Mouse (Mus musculus) embryo, embryonic 11.5 days (tissue): ENCODE data around the gene Parp1.
A peak's percentile ranks its signal among the peaks of the same experiment; 100 is the strongest.

Source experiments
- DNase-seq: peaks from one replicate; pipeline ENCODE4 v3.0.0-alpha.2; 2012; ENCODE audit warnings: low read depth, low spot score

The Parp1 gene

DNA sequence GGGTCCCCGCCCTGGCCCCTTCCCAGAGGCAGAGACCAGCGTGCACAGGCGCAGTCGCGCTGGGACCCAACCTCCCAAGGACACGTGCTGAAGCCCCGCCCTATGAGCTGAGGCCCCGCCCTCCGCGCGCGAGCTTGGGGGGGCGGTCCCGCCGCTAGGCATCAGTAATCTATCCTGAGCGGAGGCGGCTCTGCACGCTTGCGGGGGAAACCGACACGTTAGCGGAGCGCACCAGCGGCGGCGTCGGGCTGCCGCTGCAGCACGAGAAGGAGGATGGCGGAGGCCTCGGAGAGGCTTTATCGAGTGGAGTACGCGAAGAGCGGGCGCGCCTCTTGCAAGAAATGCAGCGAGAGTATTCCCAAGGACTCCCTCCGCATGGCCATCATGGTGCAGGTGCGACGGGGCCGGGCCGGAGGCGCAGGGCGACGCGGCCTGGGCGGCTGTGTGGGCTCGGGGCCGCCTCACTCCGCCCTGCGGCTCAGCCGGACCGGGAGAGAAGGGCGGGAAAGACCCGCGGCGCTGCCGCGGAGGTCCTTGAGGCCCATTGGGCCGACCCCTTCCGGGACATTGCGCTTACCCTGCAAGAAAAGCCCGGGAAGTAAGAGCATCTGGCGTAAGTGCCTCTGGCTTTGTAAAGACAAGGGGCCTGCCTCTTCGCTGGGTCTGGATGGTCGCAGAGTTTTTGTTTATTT lies at the start of gene Parp1:
Gene Parp1 (plus strand): TSS at position 164 of the 692 bp plus-strand sequence.
- DNase-seq = peak; percentile 93

DNA sequence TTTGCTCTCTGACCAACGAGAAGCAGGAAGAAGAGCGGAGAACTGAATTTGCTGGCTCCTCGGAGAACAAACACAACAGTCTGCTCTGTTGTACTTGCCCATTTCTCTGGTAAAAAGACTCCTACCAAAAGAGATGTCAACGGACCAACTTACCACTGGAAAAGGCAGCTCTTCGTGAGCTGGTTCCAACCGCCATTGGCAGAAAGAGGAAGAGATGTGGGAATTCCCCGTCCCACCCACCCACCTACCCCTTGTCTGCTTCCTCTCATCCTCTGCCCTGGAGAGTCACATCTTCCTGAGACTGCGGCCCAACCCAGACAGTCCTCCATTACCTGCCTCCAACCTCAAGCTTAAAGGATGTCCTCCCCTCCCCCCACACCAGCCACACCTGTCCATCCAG lies 49.2 kb upstream of the Parp1 start:
- no peak for DNase-seq

DNA sequence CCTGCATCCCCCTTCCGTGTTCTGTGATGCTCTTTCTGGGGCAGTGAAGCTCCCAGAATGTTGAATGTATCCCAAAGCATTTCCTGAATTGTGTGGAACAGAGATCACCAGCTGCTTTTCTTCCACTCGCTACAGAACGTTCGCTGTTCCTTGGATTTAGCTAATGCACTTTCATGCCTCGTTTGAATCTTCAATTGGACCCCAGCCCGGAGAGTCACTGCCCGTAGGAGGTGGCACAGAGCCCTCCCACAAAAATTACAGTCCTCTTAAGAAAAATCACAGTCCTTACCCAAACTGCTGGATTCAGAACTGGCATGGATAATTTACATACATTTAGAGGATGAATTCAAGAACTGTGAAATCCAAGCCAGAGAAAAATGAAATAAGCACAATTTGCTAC lies 48.5 kb upstream of the Parp1 start:
- no peak for DNase-seq

DNA sequence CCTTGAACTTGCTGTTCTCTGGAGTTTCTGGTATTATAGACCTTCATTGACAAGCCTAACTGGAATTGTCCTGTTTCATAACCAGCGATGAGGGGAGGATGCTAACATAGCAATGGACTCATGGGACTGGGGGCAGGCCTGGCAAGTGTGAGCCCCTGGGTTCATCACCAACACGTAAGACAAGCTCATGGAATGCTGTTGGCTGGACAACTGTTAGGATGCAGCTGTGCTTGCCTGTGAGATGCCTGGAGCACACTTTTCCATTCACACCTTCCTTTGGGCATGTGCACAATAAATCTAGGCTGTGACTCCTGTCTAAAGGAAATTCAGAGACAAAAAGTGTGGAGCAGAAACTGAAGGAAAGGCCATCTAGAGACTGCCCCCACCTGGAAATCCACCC lies 45.4 kb upstream of the Parp1 start:
- DNase-seq = no peak

DNA sequence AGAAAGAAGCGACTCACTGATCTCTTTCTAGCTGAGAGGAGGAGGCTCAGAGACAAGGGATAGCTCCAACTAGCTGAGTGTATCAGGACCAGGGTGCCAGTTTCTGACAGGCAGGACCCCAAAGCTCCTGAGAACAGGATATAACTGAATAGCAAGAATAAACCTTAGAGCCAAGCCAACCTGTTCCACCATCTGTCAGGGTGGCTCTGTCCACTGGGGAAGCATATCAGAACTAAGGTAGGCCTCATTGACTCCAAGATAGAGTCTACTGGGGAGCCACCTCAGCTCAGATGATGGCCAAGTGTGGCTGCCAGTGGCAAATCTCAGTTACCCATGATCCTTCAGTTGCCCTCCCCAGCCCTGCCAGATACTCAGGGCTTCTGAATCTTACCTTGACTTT lies 43.4 kb upstream of the Parp1 start:
- no peak for DNase-seq

DNA sequence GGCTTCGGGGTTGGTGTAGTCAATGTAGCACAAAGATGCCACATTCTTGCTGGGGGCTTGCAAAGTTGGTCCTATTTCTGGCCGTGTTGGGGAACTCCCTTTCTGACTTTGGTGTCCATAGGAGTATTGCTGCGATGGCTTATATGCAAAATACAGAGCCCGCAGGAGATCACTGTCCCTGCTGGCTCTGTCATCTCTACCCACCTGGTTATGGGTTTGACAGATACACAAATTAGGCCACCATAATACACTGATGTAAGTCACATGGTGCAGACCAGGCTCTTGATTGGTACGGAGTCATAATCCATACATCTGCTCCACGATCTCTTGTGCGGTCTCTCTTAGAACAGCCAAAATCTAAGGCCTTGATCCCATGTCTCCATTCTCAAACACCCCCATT lies 38.9 kb upstream of the Parp1 start:
- no peak for DNase-seq

DNA sequence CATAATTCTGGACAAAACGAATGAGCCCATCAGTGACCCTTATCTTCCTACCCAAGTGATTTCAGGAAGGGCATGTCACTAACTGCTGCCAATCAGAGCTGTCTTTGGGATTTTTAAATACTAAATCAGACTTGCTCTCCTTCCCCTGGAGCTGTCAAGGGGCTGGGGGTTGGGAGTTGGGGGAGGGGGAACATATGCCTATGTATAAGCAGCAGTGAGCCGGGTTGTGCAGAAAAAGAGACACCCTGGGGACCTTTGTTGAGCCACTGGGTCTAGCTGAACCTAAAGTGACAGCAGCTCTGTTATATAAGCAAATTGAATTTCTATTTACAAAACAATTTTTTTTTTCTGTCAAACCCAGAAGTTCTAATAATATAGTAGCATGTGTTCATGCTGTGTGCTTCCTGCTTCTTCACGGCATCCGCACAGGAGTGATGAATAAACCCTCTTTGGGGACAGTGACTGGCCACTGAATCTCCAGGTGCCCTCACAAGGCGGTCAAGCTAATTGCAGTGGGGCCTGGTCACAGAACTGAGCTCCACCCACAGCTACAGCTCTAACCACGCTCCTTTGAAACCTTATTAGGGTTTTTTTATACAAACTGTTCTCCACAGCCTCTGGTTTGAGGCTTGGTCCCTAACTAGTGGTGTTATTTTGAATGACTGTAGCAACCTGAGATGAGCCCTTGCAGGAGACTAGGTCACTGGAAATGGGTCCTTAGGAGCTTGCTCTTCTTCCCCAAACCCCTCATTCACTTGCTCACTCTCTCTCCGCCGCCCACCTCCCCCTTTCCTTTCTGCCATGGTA lies 38.1 kb upstream of the Parp1 start:
- DNase-seq = no peak

DNA sequence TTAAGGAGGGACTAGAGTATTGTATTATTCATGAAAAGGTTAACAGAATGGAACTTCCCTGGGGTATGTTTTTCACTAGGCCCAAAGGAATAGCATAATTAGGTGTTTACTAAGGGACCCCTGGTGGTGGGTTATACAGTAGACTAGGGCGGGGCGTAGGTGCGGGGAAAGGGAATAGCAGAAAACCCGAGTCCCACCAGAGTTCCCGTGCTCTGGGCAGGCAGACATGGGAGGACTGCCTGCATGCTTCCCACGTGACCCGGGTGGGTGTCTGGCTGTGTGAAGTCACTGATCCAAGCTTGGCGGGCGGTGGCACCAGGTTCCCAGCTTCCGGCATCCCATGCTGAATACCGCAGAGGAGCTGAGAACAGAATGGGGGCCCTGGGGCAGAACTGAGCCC lies 36.1 kb upstream of the Parp1 start:
- no peak for DNase-seq

DNA sequence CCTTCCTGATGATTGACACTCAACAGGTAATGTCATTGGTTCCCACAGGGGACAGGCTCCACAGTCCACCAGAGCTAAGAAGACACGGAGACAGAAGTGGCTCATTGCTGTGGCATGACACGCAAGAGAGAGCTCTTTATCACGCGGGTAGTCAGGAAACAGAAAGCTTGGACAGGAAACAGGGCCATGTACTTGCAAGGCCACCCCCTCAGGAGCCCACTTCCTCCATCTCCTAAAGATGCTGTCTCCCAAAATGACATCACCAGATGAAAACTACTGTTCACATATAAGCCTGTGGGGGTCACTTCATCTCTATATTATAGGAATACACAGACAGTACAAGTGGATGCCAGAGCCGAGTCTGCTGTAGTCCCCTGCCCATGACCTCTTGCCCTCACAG lies 32.0 kb upstream of the Parp1 start:
- DNase-seq = no peak

DNA sequence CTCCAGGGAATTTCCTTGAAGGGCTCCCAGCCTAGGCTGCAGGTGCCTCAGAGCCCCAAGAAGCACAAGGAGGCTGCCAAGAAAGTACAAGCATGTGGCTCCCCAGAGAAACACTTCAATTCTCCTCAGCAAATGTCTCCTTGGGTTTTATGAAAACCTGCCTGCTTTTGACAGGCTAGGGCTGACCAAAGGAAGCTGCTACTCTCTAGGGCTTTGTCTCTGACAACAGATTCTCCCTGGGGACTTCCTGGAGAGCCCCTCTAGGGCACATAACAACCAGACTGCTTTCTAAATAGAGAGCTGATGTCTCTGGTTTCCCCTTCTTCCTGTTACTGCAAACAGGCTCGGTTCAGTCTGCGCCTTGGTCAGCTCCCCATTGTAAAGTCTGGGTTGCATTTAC lies 27.5 kb upstream of the Parp1 start:
- no peak for DNase-seq

DNA sequence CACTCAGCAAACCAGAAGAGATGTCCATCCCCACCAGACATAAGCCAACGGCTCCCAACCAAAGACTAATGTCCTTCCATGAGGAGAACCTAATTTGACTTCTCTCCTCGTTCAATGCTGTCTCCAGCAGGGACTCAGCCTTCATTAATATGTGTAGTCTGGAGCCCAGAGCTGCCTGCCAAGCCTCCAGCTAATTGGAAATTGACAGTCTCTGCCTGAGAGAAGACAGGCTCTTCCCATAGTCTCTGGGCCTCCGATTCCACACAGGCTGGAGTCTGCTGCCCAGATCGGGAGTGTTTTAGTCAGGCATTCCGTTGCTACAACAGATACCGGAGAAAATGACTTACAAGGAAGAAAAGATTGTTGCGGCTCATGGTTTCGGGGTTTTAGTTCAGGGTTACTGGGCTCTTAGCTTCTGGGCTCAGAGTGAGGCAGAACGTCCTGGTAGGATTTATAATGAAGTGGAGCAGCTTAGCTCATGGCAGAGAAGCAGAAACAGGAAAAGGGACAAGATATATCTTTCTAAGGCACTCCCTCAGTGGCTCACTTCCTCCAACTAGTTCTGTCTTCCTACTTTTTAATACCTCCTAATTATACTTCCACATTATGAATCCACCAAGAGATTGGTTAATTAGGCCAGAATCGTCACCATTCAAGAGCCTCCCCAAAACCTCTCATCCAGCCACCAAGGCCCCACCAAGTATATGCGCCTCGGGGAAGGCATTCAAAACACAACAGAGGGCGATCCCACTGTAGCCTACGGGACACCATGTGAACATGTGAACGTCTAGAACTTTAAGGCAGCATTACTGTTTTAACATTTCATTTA lies 26.6 kb upstream of the Parp1 start:
- no peak for DNase-seq

DNA sequence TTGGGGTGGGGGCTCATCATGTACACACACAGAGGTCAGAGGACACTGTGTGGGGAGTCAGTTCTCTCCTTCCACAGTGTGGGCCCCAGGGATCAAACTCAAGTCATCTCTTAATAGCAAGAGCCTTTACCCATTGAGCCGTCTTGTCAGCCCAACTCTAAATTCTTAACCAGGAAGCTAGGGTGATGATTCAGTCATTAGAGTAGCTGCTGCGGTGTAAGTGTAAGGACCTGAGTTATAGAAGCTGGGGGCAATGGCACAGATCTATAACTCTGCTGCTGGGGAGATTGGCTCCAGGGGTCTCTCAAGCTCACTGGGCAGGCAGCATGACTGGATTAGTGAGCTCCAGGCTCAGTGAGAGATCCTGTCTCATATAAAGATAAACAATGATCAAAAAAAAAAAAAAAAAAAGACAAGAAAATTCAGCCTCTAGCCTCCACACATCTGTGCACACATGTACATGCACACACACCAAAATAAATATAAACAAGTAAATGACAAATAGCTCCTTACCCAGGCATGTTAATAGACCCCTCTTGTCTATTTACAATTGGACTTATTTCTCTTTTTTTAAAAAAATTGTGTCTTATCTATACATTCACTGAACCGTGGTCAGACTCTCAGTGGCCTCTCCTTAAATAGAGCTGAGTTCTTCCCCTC lies 25.9 kb upstream of the Parp1 start:
- DNase-seq = no peak

DNA sequence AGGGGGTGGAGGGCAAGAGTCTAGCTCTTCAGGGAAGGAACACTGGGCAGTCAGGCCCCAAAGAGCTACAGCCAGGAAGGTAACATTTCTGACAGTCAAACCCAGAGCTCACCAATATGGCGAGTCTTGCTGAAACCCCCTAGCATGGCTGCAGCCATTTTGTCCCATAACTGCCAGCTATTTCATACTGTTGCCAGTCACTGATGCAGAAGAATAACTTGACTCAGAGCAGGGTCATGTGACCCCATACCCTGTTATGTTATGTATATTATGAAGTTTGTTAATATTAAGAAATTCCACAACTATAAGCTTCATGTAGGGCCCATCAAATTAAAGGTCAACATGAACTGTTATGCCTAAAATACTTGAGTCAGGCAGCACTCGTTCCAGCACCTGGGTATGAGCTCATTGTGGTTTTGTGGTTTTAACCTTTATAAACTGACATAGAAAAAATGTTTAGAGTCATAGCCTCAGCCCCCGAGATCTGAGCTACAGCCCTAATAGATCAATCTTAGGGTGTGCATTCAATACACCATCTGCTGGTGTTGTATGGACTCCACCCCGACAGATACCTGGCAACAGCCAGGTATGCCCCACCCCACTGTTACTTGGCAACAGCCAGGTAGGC lies 22.7 kb upstream of the Parp1 start:
- DNase-seq = no peak

DNA sequence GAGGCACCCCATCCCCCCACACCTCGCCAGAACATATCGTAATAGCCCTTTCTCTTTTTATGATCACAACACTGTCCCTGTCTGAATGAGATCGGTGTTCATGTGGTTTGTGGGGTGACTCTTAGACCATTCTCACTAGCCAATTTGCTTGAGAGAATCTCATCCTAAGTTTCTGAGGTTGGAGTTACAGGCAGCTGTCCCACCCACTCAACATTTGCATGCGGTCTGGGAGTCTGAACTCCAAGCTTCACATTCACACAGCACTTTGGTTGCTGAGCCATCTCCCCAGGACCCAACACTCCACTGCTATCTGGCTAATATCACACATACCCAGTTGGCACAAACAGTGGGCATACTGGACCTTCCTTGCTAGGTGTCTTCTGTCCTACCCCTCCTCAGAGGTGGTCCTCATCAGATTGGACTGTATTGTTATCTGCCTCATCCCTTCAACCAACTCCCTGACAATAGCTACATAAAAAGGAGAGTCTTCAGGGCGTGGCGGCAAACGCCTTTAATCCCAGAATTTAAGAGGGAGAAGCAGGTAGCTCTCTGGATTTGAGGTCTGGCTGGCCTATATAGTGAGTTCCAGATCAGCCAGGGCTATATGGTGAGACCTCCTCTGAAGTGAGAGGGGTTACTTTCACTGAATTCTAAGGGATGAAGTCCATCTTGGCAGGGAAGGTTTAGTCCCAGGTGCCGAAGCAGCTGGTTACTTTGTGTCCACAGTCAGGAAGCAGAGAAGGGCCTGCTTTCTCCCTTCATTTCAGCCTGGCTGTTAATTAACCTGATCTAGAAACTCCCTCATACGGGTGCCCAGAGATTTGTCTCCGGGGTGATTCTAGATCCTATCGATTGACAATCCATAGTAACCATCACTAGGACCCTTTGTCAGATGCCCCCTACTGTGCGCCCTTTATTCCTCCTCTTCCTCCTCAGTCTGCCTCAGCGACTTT lies 21.6 kb upstream of the Parp1 start:
- no peak for DNase-seq

DNA sequence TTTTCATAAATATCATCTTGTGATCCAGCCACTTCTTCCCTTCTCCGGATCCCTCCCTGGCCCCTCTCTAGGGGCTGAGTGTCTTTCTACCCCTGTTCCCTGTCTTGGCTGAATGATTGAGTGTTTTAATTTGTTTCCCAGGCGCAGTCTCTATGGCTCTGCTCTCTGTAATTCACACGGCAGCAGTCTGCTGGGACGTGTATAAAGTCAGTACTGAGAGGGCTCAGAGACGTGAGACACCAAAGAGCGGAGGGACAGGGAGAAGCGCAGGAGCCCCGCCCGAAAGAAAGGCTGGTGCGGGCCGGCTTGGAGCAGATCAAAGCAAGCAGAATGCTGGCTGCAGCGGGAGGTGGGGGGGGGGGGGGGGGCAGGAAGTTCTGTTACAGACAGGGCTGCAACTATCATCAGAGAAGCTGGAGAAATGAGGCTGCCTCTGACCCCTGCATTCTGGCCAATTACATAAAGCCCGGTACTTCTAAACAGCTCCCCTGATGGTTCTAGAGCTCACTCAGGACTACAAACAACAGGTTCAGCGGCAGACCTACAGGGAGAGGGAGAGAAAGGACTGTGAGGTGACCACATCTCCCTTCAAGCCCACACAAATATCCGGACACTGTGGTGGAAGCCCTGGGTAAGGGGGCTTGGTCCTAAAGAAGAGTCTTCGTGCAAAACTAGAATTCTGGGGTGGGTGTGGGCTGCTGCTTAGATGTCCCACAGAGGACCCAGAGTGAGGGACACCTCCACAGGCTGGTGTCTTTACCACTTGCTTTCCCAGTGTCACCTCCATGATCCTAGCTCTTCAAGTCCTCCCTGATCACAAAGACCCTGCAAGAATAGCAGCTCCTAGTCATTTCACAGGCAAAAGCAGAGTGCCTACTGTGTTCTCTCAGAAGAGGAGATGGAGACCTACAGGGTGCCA lies 20.7 kb upstream of the Parp1 start:
- DNase-seq = peak; percentile 42

DNA sequence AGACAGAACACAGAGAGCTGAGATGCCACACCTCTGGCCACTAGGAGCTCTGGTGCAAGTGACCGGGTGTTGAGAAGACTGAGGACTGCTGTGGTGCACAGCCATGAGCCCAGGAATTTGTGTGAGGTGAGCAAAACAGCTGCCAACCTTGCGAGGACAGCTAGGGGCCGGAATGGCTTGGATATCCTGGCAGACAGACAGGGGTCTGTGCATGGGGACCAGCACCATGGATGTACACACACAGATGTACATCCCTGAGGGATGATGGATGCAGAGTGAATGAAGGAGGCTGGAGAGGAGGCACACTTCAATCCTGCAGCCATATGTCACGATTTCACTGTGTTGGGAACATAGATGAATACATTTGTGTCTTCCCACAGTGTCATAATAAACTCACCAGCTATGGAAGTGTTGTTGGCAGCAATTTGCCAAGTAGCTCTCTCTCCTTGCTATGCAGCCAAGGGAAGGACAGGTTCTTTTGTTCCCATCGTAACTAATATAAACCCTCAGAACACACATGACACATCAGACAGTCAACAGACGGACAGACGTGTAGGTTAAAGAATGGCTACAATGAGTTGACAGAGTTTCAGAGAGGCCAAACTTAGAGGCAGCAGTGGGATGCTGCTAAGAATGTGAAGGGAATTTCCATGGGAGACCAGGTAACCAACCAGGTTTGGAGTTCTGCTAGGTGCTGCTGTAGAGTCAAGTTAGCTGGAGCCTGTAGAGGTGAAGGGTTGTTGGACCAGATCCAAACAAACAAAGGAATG lies 19.0 kb upstream of the Parp1 start:
- no peak for DNase-seq

DNA sequence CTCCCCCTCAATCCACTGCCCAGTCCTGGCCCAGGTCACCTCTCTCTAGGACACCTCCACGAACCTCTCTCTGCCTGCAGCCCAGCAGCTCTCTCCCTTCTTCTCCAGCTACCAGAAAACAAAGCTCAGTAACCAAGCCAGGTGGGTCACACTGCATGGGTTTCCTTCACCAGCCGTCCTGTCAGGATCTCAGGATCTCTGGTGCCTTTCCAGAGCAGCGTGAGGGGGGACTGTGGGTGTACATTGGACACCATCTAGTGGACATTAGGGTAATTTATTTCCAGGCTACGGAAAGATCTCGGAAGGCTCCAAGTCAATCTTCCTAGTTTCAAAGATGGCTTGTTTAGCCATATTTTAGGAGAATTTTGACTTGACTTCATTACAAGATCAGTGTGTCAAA lies 18.0 kb upstream of the Parp1 start:
- DNase-seq = peak; percentile 34

DNA sequence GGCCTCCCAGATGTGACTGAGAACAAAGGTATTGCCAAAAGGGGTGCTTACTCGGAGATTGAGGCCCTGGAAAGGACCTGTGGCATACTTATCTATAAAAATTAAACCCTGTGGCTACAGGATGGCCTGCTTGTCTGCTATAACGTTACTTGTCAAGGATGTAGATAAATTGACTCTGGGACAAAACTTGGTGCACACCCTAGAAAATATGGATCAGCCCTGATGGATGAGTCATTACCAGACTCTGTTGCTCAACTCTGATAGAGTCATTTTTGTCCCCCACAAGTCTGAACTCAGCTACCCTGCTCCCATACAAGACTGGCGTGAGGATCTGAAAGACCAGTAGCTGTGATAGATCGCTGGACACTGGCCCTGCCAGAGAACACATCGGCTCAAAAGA lies 11.8 kb upstream of the Parp1 start:
- no peak for DNase-seq
